Mouse (Mus musculus): ENCODE data around the gene 4930524J08Rik.

4930524J08Rik gene

DNA sequence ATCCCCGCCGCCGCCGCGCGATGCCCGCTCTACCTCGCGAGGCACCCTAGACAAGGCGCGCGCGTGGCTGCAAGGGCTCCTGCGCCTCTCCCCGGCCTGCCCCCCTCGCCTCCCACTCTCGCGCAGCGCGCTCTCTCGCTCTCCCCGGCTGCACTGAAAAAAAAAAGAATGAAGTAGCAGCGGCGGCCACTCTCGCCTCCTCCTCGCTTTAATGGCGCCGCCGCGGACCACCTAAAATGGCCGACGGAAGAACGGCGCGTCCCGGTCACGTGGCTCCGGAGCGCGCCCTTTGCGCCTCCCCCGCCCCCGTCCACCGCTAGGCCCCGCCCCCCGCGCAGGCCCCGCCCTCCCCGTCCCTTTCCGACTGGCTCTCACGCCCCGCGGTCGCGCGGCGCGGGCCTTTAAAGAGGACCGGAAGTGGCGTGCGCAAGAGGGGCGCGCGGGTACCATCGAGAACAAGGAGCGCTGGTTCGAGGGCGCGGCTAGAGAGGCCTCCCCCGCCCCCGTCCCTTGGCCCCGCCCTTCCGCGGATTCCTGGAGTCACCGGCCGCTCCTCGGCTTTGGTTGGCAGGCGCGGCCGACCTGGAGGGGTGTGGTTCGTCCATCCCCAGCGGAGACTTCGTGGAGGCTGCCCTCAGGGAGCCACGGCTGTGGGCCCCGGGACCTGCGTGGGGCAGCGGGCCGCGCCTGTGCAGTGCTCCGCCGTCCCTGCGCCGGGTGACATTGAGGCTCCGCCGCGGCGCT is at the start of gene 4930524J08Rik, which contains the start of gene Hnrnpd:
Gene 4930524J08Rik (plus strand): TSS at position 363 of the 744 bp plus-strand sequence.
Gene Hnrnpd (minus strand): TSS at position 240 of the 744 bp plus-strand sequence.
- DNase-seq (ENCODE audit: low spot score in 2 of 2): peak; percentile 96 to 97

DNA sequence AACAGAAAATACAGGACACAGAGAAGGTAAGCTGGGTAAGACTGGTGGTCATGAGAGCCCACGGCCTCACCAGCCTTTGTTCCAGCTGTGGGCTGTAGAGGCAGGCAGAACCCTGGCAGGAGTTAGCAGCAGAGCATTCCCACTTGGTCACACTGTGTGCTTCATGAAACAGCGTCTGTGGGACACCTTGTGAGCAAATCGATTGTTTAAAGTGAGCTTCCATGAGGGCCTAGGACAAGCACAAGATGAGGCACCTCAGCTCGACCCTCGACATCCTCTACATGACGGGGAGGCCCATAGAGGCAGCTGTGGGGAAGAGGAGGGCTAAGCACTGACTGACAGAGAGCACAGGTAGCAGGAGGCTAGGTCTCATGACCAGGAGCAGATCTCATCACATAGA is 47.0 kb upstream of the 4930524J08Rik start:
- DNase-seq (ENCODE audit: low spot score in 2 of 2): no peak

DNA sequence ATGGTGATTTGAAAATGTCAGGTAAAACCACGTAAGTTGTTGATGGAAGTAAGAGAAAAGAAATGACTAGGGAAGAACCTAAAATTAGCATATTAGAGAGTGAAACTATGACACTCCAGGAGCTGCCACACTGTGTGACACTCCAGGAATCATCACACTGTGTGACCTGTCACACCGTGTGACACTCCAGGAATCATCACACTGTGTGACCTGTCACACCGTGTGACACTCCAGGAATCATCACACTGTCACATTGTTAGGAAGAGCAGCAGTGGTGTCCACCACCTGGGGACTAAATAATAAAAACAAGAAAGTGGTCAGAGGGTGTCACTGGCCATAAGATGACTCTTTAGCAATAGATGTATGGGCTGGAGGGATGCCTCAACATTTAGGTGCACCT is 39.4 kb upstream of the 4930524J08Rik start:
- no peak for DNase-seq (ENCODE audit: low spot score in 2 of 2)

DNA sequence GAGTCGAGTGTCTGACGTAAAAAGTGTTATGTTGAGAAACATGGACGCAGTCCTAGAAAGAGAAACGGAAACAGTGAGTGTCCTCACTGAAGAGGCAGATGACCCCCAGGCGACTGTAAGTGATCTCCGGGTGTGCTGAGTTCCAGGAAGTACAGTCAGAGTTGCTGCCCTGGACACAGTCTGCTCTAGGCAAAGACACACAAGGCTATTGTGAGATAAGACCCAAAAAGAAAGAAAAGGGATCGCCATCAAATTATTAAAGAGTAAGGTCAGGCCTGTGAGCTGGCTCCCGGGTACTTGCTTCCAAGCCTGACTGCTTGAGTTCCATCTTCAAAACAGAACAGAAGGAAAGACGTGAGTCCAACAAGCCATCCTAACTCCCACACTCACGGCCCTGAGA is 37.6 kb upstream of the 4930524J08Rik start:
- DNase-seq (ENCODE audit: low spot score in 2 of 2): no peak

DNA sequence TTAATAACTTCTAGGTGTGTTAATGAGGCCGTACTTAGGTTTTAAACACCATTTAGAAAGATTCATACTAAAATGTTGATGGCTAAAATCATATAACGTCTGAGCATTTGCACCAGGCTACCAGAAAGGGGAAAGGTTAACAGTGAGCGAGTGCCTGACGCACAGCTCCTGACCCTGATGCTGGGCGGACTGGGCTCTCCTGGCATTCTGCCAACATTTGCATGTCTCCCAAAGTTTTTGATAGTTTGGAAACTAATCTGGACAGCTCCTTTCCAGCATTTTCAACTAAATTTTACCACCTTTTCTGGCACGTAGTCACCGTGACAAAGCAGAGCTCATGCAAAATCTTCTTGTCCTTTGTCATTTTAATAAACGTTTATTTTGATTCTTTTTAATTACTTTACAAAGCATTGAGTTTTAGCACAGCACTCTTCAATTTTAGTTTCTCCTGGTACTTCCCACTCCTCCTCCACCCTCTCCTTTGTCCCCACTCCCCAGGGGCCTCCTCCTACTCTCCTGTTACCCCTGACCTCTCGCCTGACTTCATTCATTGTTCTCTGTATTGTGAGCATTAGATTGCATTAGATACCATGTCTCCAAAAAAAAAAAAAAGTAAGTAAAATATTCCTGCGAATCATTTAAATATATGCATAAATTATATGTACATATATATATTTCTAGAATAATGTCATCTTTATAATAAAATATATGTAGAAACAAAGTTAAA is 36.9 kb upstream of the 4930524J08Rik start:
- DNase-seq (ENCODE audit: low spot score in 2 of 2): no peak

DNA sequence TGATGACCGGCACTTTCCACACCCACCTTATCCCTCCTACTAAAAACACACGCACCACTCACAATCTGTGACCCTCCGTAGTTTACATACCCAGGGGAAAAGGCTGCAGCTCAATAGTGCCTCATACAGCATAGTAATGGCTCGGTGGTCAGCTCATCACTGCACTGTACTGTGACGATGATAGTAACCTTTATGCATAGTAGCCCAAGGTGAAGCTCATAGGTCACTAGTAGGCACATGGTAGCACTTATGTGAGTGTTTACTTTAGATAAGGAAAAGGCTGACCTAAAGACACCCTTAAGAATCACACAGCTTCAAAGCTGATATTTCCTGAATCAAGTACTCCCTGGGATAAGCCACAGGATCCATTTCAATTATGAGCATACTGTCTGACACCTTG is 26.3 kb upstream of the 4930524J08Rik start:
- DNase-seq (ENCODE audit: low spot score in 2 of 2): no peak

DNA sequence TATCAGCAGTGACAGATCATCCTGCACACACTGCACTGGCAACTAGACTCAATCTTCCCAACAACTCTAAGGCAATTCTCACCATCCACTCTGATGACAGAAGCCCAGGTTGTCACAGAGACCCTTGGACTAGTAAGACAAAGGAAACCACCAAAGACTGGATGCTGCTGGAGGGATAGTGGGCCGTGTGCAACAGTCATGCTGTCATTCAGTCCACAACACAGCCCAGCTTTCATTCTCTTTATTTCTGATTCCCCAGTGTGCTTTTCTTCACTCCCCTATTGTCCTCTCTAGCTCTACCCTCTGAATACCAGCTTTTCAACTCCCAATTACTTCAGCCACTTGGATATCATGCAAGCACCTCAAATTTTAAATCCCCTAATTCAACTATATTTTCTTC is 25.0 kb upstream of the 4930524J08Rik start:
- no peak for DNase-seq (ENCODE audit: low spot score in 2 of 2)

DNA sequence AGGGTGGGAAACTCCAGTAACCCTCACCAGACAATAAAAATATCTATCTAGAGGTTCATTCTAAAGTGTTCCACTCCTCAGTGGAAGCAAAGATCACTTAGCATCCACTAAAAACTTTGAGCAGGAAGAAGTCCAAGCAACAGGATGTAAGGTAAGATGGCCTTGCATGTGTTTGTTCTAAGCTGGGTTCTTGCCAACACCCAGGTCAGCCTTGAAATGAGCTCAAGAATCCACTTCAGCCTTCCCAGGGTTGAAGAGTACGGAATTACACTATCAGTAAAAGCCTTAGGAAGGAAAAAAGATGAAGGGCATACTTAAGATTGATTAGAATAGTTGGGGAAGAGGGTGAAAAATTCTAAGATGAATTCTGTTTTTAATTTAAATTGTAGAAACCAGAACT is 20.2 kb upstream of the 4930524J08Rik start:
- DNase-seq (ENCODE audit: low spot score in 2 of 2): no peak

DNA sequence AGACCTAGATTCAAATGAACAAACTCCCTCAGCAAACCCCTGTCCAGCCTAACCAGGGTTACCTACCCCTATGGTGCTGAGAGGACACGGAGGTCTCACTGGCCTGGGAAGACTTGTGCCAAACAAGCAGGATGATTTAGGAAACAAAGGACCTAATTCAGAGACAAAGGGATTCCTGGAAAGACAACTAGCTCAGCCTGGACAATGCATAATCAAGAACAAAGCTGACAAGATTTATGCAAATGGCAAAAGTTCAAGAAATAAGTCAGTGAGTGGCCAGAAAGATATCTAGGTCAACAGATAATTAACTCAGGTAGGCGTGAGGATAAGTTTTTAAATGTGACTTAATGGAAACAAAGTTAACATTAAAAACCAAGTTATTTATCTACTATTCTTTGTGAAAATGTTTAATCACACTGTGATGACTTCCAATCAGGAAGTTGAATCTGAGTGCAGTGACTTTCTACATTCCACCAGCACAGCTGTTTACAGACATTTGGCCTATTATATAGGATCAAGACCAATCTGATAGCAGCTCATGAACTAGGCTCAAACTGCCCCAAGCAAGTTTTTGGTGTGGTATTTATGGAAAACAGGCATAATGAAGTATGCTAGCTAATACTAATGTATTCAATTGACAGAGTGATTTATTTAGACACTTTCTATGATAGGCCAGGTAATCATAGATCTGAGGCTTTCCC is 19.5 kb upstream of the 4930524J08Rik start:
- no peak for DNase-seq (ENCODE audit: low spot score in 2 of 2)

DNA sequence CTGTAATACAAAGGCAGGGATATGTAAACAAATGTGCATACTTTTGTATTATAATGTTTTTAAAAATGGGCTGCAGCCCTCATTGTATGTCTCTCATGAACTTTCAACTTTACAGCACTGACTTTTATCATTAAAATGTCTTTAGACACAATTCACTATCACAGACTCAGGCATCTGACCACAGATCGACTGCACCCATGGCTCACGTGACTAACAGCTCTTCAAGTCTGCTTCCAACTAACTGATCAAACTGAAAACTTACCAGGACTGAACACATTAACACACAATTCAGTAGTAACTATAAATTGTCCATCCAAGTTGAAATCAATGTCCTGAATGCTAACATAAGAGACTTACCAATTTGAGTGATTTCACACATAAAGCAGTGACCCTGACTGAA is 18.9 kb upstream of the 4930524J08Rik start:
- no peak for DNase-seq (ENCODE audit: low spot score in 2 of 2)

DNA sequence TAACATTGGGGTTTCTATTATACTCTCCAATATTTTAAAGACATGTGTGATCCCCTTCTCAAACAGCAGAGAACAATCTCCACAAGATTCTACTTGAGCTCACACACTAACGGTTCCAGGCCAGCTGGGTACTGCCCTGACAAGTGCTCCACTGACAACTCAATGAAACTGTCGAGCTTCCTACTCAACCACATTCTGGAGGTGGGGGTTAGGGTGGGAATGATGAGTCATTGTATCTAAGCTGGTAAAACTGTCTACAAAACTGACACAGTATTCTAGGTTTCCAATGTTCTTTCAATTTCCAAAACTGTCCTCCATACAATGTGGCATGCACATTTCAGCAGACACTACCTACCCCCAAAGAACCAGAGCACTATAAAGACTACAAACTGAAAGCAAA is 4.9 kb upstream of the 4930524J08Rik start:
- DNase-seq (ENCODE audit: low spot score in 2 of 2): no peak

DNA sequence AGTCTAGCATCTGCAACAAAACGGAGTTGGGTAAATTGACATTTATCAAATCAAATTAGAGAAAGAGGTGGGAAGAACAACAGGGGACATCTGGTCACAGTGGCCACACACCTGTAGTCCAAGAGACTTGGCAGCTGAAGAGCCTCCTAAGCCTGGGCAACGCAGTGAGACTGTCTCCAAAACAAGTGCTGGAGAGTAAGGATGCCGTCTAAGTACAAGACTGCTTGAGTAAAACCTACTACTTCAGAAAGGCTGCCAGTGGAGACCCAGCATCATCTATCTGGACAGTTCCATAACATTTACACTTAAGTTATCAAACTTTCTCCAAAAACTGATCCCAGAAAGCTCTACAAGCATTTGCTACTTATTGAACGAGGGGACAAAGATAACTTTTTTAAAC is 3.8 kb upstream of the 4930524J08Rik start:
- DNase-seq (ENCODE audit: low spot score in 2 of 2): no peak

DNA sequence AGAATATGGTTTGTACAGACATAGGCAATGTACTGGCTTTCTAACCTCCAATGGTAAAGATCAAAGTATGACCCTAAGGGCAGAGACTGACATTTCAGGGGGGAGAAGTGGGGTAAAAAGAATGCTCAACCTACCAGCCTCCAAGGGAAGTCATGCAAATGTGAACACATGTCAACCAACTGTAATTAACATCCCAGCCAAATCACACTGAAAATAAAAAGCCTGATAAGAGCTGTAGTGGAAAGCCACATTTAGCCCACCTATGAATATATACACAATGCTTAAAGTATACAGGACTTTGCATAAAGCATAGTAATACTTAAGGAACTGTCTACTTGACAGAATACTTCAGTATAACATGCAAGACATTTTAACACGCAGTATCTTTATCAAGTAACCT is 3.1 kb upstream of the 4930524J08Rik start:
- DNase-seq (ENCODE audit: low spot score in 2 of 2): no peak

DNA sequence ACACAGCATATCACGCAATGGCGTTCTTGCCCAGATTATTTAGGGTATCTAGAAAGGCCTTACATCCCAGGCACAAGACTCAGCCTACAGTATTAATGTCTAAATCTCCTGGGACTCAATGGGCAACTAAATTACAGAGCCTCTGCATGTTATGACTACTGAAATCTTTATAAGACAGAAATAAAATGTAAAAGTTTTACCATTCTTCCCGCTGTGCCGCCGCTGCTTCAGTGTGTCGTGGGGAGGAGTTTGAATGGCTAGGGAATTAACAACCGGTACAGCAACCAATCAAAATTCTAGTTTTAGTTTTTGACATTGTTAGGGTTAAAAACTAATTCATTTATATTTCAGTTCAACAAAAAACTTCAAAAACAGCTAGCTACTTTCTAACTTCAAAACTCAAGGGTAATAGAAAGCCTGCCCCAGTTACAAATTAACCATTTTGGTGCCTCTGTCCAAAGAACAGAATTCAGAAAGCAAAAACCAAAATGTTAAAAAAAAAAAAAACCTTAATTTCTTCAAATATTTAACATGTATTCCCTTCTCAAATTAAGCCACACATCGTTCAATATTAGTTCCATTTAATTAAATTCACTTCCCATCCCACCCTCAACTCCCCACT is 2.4 kb upstream of the 4930524J08Rik start:
- DNase-seq (ENCODE audit: low spot score in 2 of 2): no peak

DNA sequence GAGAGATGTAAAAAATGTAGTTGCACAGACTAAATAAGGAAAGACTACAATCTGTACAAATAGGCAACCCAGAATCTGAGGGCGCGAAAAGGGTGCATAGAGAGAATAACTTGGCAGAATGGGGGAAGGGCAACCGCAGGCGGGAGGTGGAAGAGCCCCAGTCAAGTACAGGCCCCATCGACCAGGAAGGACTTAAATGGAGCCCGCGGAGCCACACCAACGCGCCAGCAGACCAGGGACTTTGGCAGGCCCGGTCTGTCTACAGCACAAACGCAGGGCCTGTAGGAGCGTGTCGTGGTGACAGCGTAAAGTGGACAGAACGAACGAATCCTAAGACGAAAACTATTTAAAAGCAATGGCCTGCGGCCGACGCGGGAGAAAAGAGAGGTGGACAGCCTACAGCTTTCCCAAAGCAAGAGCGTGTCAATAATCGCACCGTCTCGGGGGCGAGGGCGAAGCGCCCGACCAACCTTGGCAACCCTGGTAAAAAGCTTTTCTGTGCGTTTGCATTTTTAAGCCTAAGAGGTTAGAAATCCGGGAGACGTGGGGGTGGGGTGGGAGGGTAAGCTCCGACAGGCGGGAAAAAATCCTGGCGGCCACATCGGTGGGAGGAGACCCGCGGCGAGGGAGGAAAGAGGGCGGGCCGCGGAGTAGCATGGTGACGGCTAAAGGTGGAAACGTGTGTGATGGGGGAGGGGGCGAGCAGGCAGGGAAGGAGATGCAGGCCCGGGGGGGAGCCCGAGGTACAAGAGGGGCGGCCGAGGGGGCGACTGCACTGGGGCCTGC is 1.2 kb upstream of the 4930524J08Rik start:
- peak; percentile 88 for DNase-seq (ENCODE audit: low spot score in 2 of 2)

DNA sequence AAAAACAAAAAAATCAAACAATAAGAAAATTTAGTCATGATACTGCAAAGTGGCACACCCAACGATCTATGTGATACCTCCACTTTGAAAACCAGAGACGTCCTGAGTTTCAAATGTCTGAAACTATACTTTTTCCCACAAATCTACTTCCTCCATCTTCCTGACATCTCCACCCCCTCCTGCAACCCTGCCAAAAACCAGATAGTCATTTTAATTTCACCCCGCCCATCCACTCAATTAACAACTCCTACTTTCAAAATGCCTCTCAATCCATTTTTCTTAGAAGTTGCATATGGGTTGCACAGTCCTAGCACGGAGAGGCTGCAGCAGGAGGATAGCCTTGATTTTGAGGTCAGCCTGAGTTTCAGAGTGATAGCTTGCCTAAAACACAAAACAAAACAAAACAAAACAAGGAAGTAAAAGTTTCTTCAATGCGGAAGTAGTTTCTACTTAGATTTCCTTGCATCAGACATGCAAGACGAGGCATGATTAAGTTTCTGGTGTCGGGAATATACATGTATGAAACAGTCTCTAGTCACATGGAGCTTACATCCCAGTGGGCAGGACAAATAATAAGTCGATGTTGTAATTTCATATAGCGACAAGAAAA is 4.7 kb downstream of the 4930524J08Rik start:
- no peak for DNase-seq (ENCODE audit: low spot score in 2 of 2)

DNA sequence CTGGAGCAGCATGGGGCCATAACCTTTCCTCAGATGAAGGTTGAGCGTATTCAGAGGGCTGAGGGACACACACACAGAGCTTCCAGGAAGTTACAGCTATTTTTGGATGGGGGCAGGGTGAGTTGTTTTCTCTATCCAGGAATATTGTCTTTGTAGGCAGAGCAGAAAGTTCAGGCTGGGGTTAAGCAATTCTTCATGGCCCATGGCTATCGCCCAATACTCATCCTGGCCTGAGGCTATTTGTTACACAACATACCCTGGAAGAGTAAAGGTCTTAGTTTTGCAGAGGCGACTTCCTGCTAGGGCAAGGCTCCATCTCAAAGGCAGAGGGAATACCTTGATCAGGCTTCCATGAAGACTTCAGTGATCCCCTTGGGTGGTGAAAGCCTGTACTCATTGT is 15.3 kb downstream of the 4930524J08Rik start:
- DNase-seq (ENCODE audit: low spot score in 2 of 2): no peak

DNA sequence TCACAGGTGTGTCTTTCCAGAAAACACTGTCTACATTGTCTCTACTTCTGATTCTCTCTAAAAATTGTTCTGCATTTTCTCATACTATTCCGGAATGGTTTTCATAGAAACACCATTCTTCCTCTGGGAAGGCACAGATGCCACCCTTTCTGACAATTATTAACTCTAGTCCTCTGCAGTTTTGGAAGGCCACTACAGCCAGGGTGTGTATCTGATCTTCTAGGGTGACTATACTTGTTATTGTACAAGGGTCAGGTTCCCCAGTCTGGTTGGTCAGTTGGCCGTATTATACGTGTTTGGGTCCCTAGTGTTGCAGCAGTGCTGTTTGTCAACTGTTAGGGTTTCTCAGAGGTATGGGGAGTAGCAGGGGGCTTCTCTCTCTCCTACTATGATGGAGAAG is 15.8 kb downstream of the 4930524J08Rik start:
- no peak for DNase-seq (ENCODE audit: low spot score in 2 of 2)

DNA sequence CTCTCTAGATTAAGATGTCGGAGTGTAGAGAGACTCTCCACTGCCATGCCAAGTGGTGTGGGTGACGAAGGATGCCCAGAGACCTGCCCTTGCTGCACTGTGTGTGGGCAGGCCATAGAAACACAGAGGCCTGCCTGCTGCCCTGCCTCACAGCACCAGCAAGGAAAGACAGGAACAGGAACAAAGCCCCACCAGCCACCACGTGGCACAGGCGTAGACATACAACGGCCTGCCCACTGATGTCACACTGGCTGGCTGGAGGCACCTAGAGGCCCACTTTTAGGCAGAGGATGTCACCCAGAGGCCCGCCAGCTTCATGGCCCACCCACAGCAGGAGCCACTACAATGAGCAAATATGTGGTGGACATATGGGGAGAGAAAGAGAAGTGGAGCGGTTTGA is 21.2 kb downstream of the 4930524J08Rik start:
- no peak for DNase-seq (ENCODE audit: low spot score in 2 of 2)

DNA sequence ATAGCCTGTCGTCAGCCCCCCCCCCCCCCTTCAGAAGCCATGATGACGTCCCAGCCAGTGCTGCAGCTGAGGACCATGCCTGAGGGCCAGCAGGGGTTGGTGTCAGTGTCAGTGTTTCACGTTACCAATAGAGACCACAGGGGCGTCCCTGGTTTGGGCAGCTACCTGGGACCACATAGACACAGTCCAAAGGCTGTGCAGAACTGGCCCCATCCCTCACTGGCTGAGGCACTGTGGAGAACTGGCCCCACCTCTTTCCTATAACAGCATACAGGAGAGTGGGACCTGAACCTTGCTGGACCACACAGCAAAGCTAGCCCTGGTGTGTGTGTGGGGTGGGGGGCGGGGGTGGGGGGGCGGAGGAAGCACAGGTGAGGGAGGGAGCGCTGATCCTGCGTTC is 21.6 kb downstream of the 4930524J08Rik start:
- DNase-seq (ENCODE audit: low spot score in 2 of 2): no peak

DNA sequence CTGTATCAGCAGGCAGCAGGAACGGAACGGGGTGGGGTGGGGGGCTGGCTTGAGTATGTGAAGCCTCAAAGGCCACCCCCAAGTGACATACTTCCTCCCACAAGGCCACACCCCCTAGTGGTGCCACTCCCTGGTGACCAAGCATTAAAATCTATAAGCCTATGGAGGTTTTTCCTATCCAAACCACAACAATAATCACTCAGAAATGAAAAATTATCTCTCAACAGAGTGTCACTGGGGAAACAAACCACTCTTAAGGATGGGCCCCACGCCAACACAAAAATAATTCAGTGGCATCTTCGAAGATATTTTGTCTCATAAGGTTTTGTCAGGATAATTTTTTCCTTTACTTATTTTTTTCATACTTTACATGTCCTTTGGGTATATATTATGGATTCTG is 25.0 kb downstream of the 4930524J08Rik start:
- no peak for DNase-seq (ENCODE audit: low spot score in 2 of 2)
